Mouse (Mus musculus): ENCODE measurements around the gene Fndc3b. TPM values are rescaled to one million over a fixed set of nuclear protein-coding genes. Genes with fewer than 3 reads are reported as not detected.

Fndc3b gene
- polyA plus RNA-seq, 1 experiment: 13.2 TPM

- Histone ChIP-seq H3K4me3 (ENCODE audit: insufficient read depth, low read depth, low read length) (no peak overlapping the region), H3K4me1 (ENCODE audit: control insufficient read depth, insufficient read depth, insufficient read length, low read length) (peaks cover 3% of the 10 kb centered on the region; the same call in 1 of the 2 replicates), H3K27ac (replicated peaks; ENCODE audit: low read depth, low read length) (no peak overlapping the region)
Measured at GRCm38 (mm10) chr3:27371725-27372650, 339.1 kb downstream of the Fndc3b start.

GRCm38 (mm10) chr3:27371276-27371621 is 339.9 kb downstream of the Fndc3b start, which contains the start of gene Ghsr:
Ghsr (plus strand) TSS chr3:27371351.
- Histone ChIP-seq H3K4me1 (ENCODE audit: control insufficient read depth, insufficient read depth, insufficient read length, low read length) (peaks cover 3% of the 10 kb centered on the region; the same call in 1 of the 2 replicates), H3K27ac (replicated peaks; ENCODE audit: low read depth, low read length) (no peak within 1 kb of the TSS), H3K4me3 (ENCODE audit: insufficient read depth, low read depth, low read length) (no peak within 1 kb of the TSS)

GRCm38 (mm10) chr3:27370582-27371275 is 340.4 kb downstream of the Fndc3b start:
- peaks cover 3% of the 10 kb centered on the region; the same call in 1 of the 2 replicates for H3K4me1 ChIP-seq (ENCODE audit: control insufficient read depth, insufficient read depth, insufficient read length, low read length)
- H3K27ac ChIP-seq (replicated peaks; ENCODE audit: low read depth, low read length): no peak overlapping the region
- H3K4me3 ChIP-seq (ENCODE audit: insufficient read depth, low read depth, low read length): no peak overlapping the region

GRCm38 (mm10) chr3:27370125-27370524 is 341.0 kb downstream of the Fndc3b start:
- H3K4me3 ChIP-seq (ENCODE audit: insufficient read depth, low read depth, low read length): no peak overlapping the region
- H3K4me1 ChIP-seq (ENCODE audit: control insufficient read depth, insufficient read depth, insufficient read length, low read length): peaks cover 3% of the 10 kb centered on the region; the same call in 1 of the 2 replicates
- H3K27ac ChIP-seq (replicated peaks; ENCODE audit: low read depth, low read length): no peak overlapping the region

Other genes with a start within 250 kb of the Fndc3b start
- not detected in 2 replicates for gene Tmem212, start 185.1 kb upstream of the Fndc3b start, polyA plus RNA-seq (2012; ENCODE audit: insufficient read depth, insufficient read length, missing spikeins)
- gene Pld1, start 227.4 kb upstream of the Fndc3b start, polyA plus RNA-seq (2012; ENCODE audit: insufficient read depth, insufficient read length, missing spikeins): 2.0 and 3.0 TPM in 2 replicates